Mouse (Mus musculus): Measurements from ENCODE around the gene Htr1f.

The Htr1f gene

DNA sequence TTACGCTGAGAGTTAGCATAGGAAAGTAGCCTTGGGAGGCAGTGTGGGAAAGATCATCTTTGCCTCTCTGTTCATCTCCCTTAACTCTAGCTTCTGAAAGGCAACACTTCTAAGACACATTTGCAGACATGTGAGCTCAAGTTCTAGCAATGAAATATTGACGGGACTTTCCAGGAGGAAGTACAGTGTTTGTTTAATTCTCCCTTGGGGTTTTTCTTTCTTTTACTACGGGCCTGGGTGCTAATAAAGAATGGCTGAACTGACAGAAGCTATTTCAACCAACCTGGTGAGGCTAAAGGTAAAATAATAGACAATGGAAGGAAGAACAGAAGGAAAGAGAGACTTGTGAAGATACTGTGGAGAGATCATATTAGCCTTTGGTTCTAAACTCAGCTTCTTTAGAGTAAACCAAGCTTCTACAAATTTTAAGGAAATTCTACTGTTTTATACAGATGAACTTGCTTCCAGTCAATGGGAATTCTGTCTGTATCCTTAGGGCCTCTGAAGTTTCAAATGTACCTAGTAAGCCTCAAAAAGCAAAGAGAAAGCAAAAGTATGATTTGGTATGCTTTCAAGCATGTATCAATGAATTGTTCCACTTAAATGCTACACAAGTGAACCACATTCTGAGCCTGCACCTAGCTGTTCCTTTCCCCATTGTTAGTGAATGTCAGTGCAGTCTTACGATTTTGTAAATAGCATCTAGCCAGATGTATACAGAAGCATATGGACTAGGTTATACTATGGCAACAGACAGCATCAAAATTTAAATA lies 131.9 kb downstream of the Htr1f start:
- DNase-seq (ENCODE audit: extremely low spot score, low spot score), result no peak

DNA sequence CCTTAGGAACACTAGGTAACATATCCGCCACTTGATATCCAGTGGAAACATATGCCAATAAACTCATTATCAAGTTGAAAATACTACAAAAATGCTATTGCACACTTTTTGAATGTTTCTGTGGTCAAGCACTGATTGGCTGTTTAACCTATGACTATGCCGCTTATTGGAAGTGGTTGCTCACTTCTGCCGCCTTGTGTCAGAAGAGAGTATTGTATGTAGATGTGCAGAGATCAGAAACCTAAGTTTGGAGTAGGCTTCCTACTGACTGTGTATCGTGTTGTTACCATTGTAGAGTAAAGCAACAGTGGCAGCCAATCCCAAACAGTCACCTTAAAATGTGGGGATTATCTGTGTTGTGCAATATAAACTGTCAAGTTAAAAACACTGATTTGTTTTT lies 144.0 kb downstream of the Htr1f start:
- no peak for DNase-seq (ENCODE audit: extremely low spot score, low spot score)

DNA sequence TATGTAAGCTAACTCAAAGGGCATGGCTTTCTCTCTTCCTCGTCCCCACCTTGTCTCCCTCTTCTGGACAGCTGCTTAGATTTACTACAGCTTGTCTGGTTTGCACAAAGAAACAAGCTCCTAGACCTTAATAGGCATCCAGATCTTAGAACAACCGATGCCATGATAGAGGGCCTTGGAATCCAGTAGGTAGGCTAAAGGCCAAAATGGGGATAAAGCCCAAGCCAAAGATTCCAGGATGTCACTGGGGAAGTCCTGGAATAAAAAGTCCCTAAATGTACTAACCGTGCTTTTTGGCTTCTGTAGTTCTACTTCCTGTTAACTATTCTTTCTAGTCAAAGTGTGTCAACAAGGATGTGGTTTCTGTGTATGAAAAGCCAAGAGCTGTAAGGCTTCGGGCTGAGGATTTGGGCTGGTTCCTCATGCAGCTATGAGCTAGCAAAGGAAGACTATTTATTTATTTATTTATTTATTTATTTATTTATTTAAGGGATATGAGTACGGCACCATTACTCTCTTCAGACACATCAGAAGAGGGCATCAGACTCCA lies 163.9 kb downstream of the Htr1f start:
- no peak for DNase-seq (ENCODE audit: extremely low spot score, low spot score)

DNA sequence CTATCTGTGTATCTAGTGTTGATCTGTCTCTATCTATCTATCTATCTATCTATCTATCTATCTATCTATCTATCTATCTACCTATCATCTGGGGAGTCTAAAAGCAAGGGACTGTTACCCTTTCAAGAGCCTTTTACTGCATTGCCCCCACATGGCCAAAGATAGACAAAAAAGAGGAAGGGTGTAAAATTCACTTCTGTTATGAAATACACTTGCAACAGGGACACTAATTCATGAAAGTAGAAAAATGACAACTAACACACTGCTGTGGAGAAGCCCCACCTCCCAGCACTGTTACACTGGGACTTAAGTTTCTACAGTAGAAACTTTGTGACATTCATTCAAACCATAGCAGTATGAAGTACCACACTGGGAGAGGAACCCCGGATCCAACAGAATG lies 170.9 kb downstream of the Htr1f start:
- no peak for DNase-seq (ENCODE audit: extremely low spot score, low spot score)

GRCm38 (mm10) chr16:64934011-64934410 lies 171.6 kb downstream of the Htr1f start:
- DNase-seq (ENCODE audit: extremely low spot score, low spot score), result no peak

DNA sequence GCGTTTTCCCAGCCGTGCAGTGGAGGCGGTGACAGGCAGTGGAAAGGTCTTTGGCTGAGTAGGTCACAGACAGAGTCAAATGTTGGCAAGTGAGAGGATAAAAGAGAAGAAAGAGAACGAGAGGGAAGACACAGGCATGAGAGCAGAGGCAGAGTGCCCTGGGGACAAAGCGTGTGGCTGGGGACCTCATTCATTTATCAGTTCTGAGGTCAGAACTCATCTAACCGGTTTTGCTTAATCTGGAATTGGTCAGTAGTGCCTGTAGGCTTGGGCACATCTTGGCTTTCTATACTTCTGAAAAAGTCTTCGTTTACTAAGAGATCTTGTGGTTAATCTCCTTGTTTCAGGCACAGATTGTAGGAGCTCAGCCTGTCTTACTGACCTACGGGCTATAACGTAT lies 182.2 kb downstream of the Htr1f start:
- peak; percentile 26 for DNase-seq (ENCODE audit: extremely low spot score, low spot score)

DNA sequence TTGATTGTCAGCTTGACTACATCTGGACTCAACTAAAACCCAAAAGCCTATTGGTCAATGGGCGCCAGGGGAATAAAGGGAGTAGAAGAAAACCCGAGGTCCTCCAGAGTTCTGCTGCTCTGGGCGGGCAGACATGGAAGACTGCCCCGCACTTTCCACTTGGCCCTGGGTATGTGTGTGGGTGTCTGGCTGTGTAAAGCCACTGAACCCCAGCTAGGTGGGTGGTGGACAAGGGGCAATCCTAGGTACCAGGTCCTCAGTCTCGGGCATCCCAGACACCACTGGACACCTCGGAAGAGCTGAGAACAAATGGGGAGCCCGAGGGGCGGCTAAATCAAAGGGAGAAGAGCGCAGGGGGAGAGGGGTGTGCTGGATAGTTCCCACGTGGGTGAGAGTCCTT lies 196.9 kb downstream of the Htr1f start:
- no peak for DNase-seq (ENCODE audit: extremely low spot score, low spot score)

- no peak for DNase-seq (ENCODE audit: extremely low spot score, low spot score)
Observed at GRCm38 (mm10) chr16:64907112-64907511, 198.5 kb downstream of the Htr1f start.

- DNase-seq (ENCODE audit: extremely low spot score, low spot score), result no peak
Observed at GRCm38 (mm10) chr16:64903328-64903727, 202.3 kb downstream of the Htr1f start.

GRCm38 (mm10) chr16:64899084-64899483 lies 206.6 kb downstream of the Htr1f start:
- DNase-seq (ENCODE audit: extremely low spot score, low spot score), result no peak

DNA sequence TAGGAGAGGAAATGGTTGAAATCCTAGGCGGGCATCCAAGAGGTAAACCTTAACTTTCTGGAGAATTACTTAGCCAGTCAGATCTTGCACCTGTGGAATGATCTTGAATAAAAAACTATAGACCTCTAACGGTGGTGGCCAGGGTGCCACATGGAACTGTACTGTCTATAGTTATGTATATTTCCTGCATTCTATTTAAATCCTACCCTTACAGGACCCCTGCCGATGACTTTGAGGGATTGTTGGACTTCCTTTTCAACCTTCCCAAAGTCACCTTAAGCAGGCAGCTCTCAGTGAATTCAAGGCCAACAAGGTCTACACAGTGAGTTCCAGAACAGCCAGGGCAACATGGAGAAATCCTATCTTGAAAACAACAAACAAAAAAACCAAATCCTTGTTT lies 216.2 kb downstream of the Htr1f start:
- no peak for DNase-seq (ENCODE audit: extremely low spot score, low spot score)

DNA sequence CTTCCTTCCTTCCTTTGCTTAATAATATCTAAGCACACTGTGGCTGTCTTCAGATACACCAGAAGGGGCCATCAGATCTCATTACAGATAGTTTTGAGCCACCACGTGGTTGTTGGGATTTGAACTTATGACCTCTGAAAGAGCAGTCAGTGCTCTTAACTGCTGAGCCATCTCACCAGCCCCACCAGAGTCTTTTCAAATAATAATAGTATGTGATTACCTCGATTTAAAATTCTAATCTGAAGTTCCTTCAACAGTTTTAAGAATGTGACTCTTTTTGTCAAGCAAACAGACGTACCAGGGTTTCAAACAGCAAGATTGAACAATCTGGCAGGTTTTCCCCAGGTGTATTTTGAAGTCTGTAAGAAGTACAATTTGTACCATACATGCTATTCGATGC lies 220.1 kb downstream of the Htr1f start:
- no peak for DNase-seq (ENCODE audit: extremely low spot score, low spot score)

DNA sequence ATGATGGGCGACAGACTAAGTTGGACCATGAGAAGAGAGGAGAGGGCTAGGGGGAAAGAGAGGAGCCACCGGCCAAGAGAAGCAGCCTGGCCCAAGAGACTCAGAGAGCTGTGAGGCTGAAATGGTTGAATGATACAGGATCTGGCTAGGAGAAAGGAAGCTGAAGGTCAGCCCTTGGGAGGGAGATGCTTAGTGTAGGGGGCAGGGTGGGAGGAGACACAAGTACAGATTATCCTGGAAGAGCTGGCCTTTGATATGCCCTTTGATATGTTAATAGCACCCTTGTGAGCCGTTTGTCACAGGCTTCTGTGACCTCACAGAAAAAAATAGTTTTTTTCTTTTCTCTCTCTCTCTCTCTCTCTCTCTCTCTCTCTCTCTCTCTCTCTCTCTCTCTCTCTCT lies 220.5 kb downstream of the Htr1f start:
- no peak for DNase-seq (ENCODE audit: extremely low spot score, low spot score)

- DNase-seq (ENCODE audit: extremely low spot score, low spot score), result no peak
Observed at GRCm38 (mm10) chr16:64884420-64884838, 221.2 kb downstream of the Htr1f start.

DNA sequence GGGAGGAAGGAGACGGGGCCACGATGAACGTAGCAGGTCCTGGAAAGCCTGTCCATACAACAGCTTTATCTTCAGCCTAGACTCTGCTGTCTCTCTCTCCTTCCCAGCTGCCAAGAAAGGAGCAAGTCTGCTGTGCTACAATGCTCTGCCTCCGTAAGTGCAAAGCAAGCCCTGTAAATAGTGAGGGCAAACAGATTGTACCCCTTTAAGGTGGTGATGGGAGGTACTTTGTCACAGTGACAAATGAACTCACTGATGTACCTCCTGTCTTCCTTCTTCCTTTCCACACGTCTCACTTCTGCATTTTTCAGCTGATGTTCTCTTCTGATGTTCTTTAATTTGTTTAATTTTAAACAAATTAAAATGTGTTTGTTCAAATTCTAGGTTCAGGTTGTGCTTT lies 221.8 kb downstream of the Htr1f start:
- DNase-seq (ENCODE audit: extremely low spot score, low spot score), result no peak

DNA sequence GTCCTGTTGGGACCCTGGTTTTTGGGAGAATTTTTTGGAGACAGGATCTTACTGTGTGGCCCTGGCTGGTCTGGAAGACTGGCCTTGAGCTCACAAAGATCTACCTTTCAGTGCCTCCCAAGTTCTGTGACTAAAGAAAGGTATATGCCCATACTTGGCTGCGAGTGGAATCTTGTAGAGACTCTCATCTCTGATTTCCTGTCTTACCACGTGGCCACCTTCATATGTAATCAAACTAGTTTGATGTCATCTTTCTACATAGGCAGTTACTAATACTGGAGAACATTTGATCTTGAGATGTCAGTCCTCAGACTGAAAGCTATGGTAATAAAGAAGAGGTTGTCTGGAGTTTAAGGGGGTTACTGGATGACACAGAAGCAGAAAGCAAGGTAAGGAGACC lies 224.2 kb downstream of the Htr1f start:
- DNase-seq (ENCODE audit: extremely low spot score, low spot score), result no peak

GRCm38 (mm10) chr16:64880986-64881385 lies 224.7 kb downstream of the Htr1f start:
- no peak for DNase-seq (ENCODE audit: extremely low spot score, low spot score)

DNA sequence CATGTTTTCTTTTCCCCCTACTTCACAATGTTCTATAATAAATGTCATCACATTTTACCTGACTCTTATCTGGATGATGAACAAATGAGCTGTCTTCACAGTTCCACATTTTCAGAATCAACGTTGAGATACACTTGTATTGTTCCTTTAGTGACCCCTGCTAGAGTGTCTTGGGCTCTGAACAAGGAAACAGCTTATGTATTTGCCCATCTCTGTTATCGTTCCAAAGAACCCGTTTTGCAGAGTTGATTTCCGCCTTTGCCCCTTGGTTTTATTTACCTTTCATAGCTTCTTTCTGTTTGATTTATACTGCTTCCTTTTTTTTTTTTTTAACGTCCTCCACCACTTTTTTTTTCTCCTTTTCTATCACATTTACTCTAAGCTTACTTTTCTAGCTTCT lies 225.9 kb downstream of the Htr1f start:
- DNase-seq (ENCODE audit: extremely low spot score, low spot score), result no peak

- DNase-seq (ENCODE audit: extremely low spot score, low spot score), result no peak
Observed at GRCm38 (mm10) chr16:64878611-64879132, 227.0 kb downstream of the Htr1f start.

DNA sequence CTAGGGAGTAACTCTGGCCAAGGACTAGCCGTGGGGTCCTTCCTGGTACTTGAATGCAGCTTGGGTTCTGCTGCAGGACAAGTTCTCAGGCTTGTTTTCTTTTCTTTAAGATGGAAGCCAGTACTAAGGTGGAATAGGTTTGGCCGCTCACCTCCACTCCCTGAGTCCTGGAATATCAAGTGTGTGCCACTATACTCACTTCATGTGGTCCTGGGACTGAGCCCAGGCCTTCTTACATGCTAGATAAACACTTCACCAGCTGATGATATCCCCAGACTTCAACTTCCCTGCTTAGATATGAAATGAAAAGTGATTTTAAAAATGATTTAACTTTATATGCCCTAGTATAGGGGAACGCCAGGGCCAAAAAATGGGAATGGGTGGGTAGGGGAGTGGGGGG lies 228.3 kb downstream of the Htr1f start:
- no peak for DNase-seq (ENCODE audit: extremely low spot score, low spot score)

- DNase-seq (ENCODE audit: extremely low spot score, low spot score), result no peak
Observed at GRCm38 (mm10) chr16:64876631-64877265, 228.9 kb downstream of the Htr1f start.

- no peak for DNase-seq (ENCODE audit: extremely low spot score, low spot score)
Observed at GRCm38 (mm10) chr16:64875822-64876221, 229.8 kb downstream of the Htr1f start.

DNA sequence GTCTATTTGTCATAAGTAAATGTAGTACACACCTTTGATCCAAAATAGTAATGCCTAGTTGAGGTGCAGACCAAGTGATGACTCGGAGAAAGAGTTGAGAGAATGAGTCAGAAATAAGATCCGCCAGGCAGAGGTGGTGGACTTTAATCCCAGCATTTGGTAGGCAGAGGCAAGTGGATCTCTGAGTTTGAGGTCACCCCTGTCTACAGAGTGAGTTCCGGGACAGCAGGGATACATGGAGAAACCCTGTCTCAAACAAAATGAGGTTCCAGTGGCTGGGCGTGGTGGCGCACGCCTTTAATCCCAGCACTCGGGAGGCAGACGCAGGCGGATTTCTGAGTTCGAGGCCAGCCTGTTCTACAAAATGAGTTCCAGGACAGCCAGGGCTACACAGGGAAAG lies 230.3 kb downstream of the Htr1f start:
- no peak for DNase-seq (ENCODE audit: extremely low spot score, low spot score)
